Mouse (Mus musculus): ENCODE measurements around the gene Phldb3. TPM values are rescaled to one million over a fixed set of nuclear protein-coding genes. Genes with fewer than 3 reads are reported as not detected.
A peak's percentile ranks its signal among the peaks of the same experiment; 100 is the strongest.

Phldb3 gene
- total and polyA plus RNA-seq, 2 experiments from 2014 or later: not detected

DNA sequence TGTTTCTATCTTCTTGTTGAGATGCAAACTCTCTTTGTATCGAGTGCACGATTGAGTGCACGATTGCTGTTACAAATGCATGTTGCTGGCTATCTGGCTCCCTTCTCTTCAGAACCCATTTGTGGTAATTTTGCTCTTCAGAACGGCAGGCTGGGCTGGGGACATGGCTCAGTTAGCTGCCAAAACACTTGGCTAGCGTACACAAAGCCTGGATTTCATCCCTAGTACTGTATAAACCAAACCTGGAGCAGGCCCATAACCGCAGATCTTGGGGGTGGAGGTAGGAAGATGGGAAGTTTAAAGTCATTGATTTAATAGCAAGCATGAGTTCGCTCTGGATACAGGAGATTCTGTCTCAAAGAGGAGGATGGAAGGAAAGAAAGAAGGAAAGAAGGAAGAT lies 5.0 kb upstream of the Phldb3 start:
- no peak for TF ChIP-seq CTCF (IDR thresholded peaks at IDR 0.05; ENCODE audit: low read depth)
- 63% methylated on average over 7 of the region's 7 CpGs for WGBS

DNA sequence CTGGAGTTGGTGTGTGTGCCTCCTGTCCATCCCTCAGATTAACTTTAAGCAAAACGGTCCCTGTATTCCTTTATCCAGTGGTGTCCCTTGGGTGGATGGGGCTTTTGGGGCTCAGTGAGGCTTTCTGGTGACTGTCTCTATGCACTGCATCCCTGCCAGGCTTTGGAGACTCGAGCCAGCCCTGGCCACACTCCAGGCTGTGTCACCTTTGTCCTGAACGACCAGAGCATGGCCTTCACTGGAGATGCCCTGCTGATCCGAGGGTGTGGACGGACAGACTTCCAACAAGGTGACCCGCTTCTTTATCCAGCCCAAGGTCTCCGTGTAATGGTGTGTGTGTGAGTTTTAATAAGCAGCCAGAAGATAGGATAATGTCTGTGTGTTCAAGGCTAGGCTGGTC lies 4.5 kb upstream of the Phldb3 start:
- DNase-seq: no peak
- ATAC-seq: no peak
- 0 out of 2 replicates have a peak, but pooled peaks cover 4% of the 10 kb centered on the region for H3K4me1 ChIP-seq (ENCODE audit: insufficient read depth)
- H3K4me3 ChIP-seq (ENCODE audit: low read depth, low read length): no peak overlapping the region
- H3K4me2 ChIP-seq (ENCODE audit: low read depth): no peak overlapping the region
- no peak for TF ChIP-seq CTCF (IDR thresholded peaks at IDR 0.05; ENCODE audit: low read depth)
- H3K9me3 ChIP-seq (ENCODE audit: low read length): no peaks in the 10 kb centered on the region
- H3K9ac ChIP-seq: no peak overlapping the region
- H3K36me3 ChIP-seq (ENCODE audit: insufficient read depth): no peaks in the 10 kb centered on the region; the same call in 1 of the 2 replicates
- no peak overlapping the region for H3K27ac ChIP-seq (ENCODE audit: low read depth, low read length)
- WGBS: 79% methylated on average over 7 of the region's 7 CpGs
- H3K27me3 ChIP-seq (ENCODE audit: insufficient read depth, low read length): peaks cover 14% of the 10 kb centered on the region

More for the DNA sequence above, 5.0 kb upstream of the Phldb3 start:
- no peak overlapping the region for H3K27ac ChIP-seq (ENCODE audit: low read depth, low read length)
- peaks cover 11% of the 10 kb centered on the region for H3K27me3 ChIP-seq (ENCODE audit: insufficient read depth, low read length)
- DNase-seq: no peak
- H3K4me1 ChIP-seq (ENCODE audit: insufficient read depth): 0 out of 2 replicates have a peak, but pooled peaks cover 4% of the 10 kb centered on the region
- ATAC-seq: no peak
- no peak overlapping the region for H3K4me2 ChIP-seq (ENCODE audit: low read depth)
- H3K36me3 ChIP-seq (ENCODE audit: insufficient read depth): no peaks in the 10 kb centered on the region; the same call in 1 of the 2 replicates
- no peaks in the 10 kb centered on the region for H3K9me3 ChIP-seq (ENCODE audit: low read length)
- H3K9ac ChIP-seq: no peak overlapping the region
- no peak overlapping the region for H3K4me3 ChIP-seq (ENCODE audit: low read depth, low read length)

DNA sequence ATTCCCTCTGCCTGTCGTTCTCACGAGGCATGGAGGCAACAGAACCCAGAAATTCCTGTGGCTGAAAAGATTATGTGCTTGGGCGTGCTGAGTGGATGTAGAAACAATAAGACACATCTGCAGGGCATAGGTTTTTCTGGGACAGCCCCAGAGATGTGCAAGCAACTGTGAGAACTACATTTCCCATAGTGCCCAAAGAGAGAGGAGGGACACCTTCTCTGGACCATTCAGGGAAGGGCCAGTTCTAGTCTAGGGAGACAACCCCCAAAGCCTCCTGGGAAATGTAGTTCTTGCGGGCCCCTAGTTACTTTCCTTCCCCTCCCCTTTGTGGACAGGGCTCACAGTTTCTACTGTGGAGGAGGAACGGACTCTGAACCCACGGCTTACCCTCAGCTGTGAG lies 2.5 kb upstream of the Phldb3 start:
- 56% methylated on average over 6 of the region's 6 CpGs for WGBS
- H3K27ac ChIP-seq (ENCODE audit: low read depth, low read length): no peak overlapping the region

DNA sequence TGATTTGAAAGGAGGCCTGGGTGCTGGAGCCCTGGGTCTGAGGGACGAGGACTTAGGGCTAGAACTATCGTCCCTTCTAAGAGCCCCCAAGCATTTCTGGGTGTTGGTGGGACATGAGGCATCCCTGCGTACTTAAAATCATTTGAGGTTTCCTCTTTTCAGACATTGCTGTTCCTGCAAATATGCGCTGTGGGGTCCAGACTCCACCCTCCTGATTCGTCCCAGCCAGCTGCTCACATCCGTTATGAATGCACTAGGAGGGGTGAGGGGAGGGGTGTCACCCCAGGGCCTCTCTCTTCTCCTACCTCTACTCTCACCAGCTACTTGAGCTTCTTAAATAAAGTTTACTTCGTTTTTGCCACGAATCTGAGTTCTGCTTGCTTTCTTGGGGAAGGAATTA lies 2.0 kb upstream of the Phldb3 start:
- no peaks in the 10 kb centered on the region; the same call in 1 of the 2 replicates for H3K36me3 ChIP-seq (ENCODE audit: insufficient read depth)
- H3K4me3 ChIP-seq (ENCODE audit: low read depth, low read length): no peak overlapping the region
- 77% methylated on average over 8 of the region's 8 CpGs for WGBS
- H3K27ac ChIP-seq (ENCODE audit: low read depth, low read length): no peak overlapping the region
- no peak overlapping the region for H3K9ac ChIP-seq
- H3K4me1 ChIP-seq (ENCODE audit: insufficient read depth): no peaks in the 10 kb centered on the region
- no peak for ATAC-seq
- peaks cover 38% of the 10 kb centered on the region for H3K27me3 ChIP-seq (ENCODE audit: insufficient read depth, low read length)
- H3K9me3 ChIP-seq (ENCODE audit: low read length): no peaks in the 10 kb centered on the region
- no peak for TF ChIP-seq CTCF (IDR thresholded peaks at IDR 0.05; ENCODE audit: low read depth)
- DNase-seq: no peak
- H3K4me2 ChIP-seq (ENCODE audit: low read depth): no peak overlapping the region

More for the DNA sequence above, 2.5 kb upstream of the Phldb3 start:
- Histone ChIP-seq H3K9ac (no peak overlapping the region), H3K4me3 (ENCODE audit: low read depth, low read length) (no peak overlapping the region), H3K9me3 (ENCODE audit: low read length) (no peaks in the 10 kb centered on the region), H3K27me3 (ENCODE audit: insufficient read depth, low read length) (peaks cover 32% of the 10 kb centered on the region), H3K4me1 (ENCODE audit: insufficient read depth) (no peaks in the 10 kb centered on the region), H3K4me2 (ENCODE audit: low read depth) (no peak overlapping the region), H3K36me3 (ENCODE audit: insufficient read depth) (no peaks in the 10 kb centered on the region; the same call in 1 of the 2 replicates)
- TF ChIP-seq CTCF (IDR thresholded peaks at IDR 0.05; ENCODE audit: low read depth): no peak
- DNase-seq (peak; percentile 50), ATAC-seq (peak; percentile 86)

DNA sequence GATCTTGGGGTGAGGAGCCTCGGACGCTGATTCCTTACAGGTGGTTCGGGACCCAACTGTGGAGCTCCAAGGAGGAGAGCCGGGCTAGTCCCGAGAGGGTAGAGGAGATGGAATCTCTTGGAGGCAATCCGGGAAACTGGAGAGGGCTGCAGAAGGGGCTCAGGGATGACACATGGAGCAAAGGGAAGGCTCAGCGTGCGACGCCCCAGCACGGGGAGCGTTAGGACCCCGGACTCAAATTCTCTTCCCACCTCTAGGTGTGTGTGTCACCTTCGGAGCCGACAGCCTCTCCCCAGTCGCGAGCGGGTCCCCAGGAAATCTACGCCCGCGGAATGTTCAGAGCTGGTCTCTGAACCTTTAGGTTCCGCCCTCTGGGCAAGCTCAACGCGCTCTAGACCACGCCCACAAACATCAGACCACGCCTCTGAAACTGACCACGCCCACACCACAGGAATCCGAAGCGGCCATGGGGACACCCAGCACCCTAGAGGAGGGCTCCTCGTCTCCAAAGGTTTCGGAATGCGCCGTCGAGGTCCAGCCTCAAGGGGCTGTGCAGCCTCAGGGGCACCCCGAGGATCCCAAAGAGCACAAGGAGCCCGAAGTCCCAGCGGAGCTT lies 424 bp downstream of the Phldb3 start:
- no peaks in the 10 kb centered on the region for H3K4me1 ChIP-seq (ENCODE audit: insufficient read depth)
- peak overlapping the region; percentile 40 for H3K4me2 ChIP-seq (ENCODE audit: low read depth)
- 0 out of 2 replicates have a peak overlapping the region, but pooled peaks have one; percentile 28 for H3K9ac ChIP-seq
- no peak for TF ChIP-seq CTCF (IDR thresholded peaks at IDR 0.05; ENCODE audit: low read depth)
- no peaks in the 10 kb centered on the region; the same call in 1 of the 2 replicates for H3K36me3 ChIP-seq (ENCODE audit: insufficient read depth)
- ATAC-seq (peak; percentile 16), DNase-seq (peak; percentile 18)
- peak overlapping the region; percentile 28 for H3K4me3 ChIP-seq (ENCODE audit: low read depth, low read length)
- H3K9me3 ChIP-seq (ENCODE audit: low read length): no peaks in the 10 kb centered on the region
- H3K27me3 ChIP-seq (ENCODE audit: insufficient read depth, low read length): peaks cover 39% of the 10 kb centered on the region
- WGBS: 2% methylated on average over 36 of the region's 36 CpGs
- H3K27ac ChIP-seq (ENCODE audit: low read depth, low read length): no peak overlapping the region

DNA sequence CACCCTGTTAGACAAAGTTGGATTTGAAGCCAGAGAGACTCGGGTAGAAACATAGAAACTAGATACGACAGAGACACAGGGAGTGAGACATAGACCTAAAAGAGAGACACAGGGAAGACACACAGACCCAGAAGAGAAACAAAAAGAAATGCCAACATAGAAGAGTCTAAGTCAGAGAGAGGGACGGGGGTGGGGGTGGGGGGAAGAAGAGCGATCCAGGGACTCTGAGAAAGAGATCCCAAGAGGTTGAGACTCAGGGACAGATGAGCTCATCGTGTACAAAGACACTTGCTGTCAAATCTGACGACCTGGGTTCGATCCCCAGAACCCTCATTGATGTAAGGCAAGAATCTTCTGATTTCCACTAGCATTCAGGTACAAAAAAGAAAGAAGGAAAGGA lies 1.1 kb downstream of the Phldb3 start:
- H3K4me2 ChIP-seq (ENCODE audit: low read depth): no peak overlapping the region
- no peaks in the 10 kb centered on the region for H3K9me3 ChIP-seq (ENCODE audit: low read length)
- DNase-seq (no peak), ATAC-seq (no peak)
- H3K27ac ChIP-seq (ENCODE audit: low read depth, low read length): no peak overlapping the region
- 0 out of 2 replicates have a peak overlapping the region, but pooled peaks have one; percentile 28 for H3K4me3 ChIP-seq (ENCODE audit: low read depth, low read length)
- peaks cover 39% of the 10 kb centered on the region for H3K27me3 ChIP-seq (ENCODE audit: insufficient read depth, low read length)
- H3K36me3 ChIP-seq (ENCODE audit: insufficient read depth): no peaks in the 10 kb centered on the region; the same call in 1 of the 2 replicates
- WGBS: 17% methylated on average over 7 of the region's 7 CpGs
- H3K9ac ChIP-seq: no peak overlapping the region
- H3K4me1 ChIP-seq (ENCODE audit: insufficient read depth): no peaks in the 10 kb centered on the region
- TF ChIP-seq CTCF (IDR thresholded peaks at IDR 0.05; ENCODE audit: low read depth): no peak

DNA sequence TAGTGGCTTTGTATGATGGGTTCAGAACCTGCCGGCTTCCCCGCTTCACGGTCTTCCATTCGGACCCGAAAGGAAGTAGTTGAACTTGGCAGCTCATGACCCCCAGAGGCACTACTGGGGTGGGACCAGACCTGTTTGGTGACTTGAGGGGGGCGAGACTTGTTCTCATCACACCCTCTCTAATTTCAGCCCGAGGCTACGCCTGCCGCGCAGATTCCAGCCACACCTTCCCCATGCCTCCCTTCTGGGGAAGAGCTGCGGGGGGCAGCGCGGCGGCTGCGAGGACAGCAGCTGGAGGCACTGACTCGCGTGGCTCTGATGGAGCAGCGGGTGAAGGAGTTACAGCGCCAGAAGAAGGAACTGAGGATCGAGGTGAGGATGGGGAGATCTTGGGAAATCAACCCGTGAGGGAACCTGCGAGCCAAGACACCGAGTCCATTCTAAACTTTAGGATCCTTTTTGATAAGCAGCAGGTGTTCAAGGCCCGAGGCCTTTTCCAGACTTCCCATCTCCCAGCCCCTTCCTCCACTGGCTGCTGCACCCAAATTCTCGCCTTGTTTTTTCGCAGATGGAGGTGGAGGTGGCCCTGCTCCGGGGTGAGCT lies 1.8 kb downstream of the Phldb3 start:
- 0 out of 2 replicates have a peak overlapping the region, but pooled peaks have one; percentile 13 for H3K4me2 ChIP-seq (ENCODE audit: low read depth)
- H3K36me3 ChIP-seq (ENCODE audit: insufficient read depth): no peaks in the 10 kb centered on the region; the same call in 1 of the 2 replicates
- TF ChIP-seq CTCF (IDR thresholded peaks at IDR 0.05; ENCODE audit: low read depth): no peak
- H3K4me1 ChIP-seq (ENCODE audit: insufficient read depth): no peaks in the 10 kb centered on the region
- peaks cover 39% of the 10 kb centered on the region for H3K27me3 ChIP-seq (ENCODE audit: insufficient read depth, low read length)
- H3K9ac ChIP-seq: no peak overlapping the region
- 4% methylated on average over 27 of the region's 27 CpGs for WGBS
- no peak overlapping the region for H3K27ac ChIP-seq (ENCODE audit: low read depth, low read length)
- ATAC-seq (no peak), DNase-seq (no peak)
- H3K9me3 ChIP-seq (ENCODE audit: low read length): no peaks in the 10 kb centered on the region
- peak overlapping the region; percentile 14; the same call in 1 of the 2 replicates for H3K4me3 ChIP-seq (ENCODE audit: low read depth, low read length)

All from forebrain, postnatal 0 days (tissue).